22 mouse cellular contexts compared by ENCODE assay signal in genomic region chr6:66989518-66989917, GRCm38 (mm10). TPM values are rescaled to one million over a fixed set of nuclear protein-coding genes. Genes with fewer than 3 reads are reported as not detected.
DNase-seq lines count a peak whose midpoint lies in the region; ATAC-seq and TF ChIP-seq lines count a peak whose summit lies in the region.
"Had no signal": no experiment of that assay in that cellular context is flagged by ENCODE, and none has a peak within 500 bp of the region (broad histone marks: within the 10 kb centered on the region; RNA-seq: fewer than 3 reads in every experiment).

No protein-coding gene starts in this region.

- no peak for TF ChIP-seq EP300 in liver, postnatal 0 days (IDR thresholded peaks at IDR 0.05; ENCODE audit: low read depth)

- no peak overlapping the region for H3K4me3 ChIP-seq in intestine, embryonic 15.5 days (replicated peaks)
- no peak overlapping the region for H3K4me3 ChIP-seq in intestine, embryonic 16.5 days (ENCODE audit: low read length)
- H3K4me3 ChIP-seq in liver, embryonic 12.5 days, result no peak overlapping the region
- no peak overlapping the region for H3K4me3 ChIP-seq in liver, postnatal 0 days (ENCODE audit: low read depth, low read length)
- H3K4me3 ChIP-seq in midbrain, embryonic 10.5 days, result no peak overlapping the region
- H3K4me3 ChIP-seq: embryonic facial prominence, embryonic 10.5 days; forebrain, embryonic 13.5 days; gastrocnemius, adult 2 months; heart, embryonic 13.5 days; hindbrain, embryonic 12.5 days had no signal

- H3K36me3 ChIP-seq in intestine, embryonic 15.5 days, result no peaks in the 10 kb centered on the region
- H3K36me3 ChIP-seq in intestine, embryonic 16.5 days (ENCODE audit: control insufficient read depth, insufficient read depth, low read length), result no peaks in the 10 kb centered on the region
- H3K36me3 ChIP-seq in liver, embryonic 12.5 days, result no peaks in the 10 kb centered on the region
- no peaks in the 10 kb centered on the region for H3K36me3 ChIP-seq in liver, postnatal 0 days (replicated peaks; ENCODE audit: insufficient read depth, low read length)
- H3K36me3 ChIP-seq in midbrain, embryonic 10.5 days, result no peaks in the 10 kb centered on the region
- H3K36me3 ChIP-seq: embryonic facial prominence, embryonic 10.5 days; G1E; heart, embryonic 13.5 days; hindbrain, embryonic 12.5 days had no signal

- H3K9me3 ChIP-seq in intestine, embryonic 15.5 days, result no peaks in the 10 kb centered on the region
- H3K9me3 ChIP-seq in intestine, embryonic 16.5 days (ENCODE audit: control insufficient read depth, low read length), result no peaks in the 10 kb centered on the region
- no peaks in the 10 kb centered on the region for H3K9me3 ChIP-seq in liver, embryonic 12.5 days (replicated peaks)
- H3K9me3 ChIP-seq in liver, postnatal 0 days (ENCODE audit: low read length), result no peaks in the 10 kb centered on the region
- no peaks in the 10 kb centered on the region for H3K9me3 ChIP-seq in midbrain, embryonic 10.5 days (replicated peaks)
- H3K9me3 ChIP-seq: embryonic facial prominence, embryonic 10.5 days; forebrain, embryonic 13.5 days; G1E; heart, embryonic 13.5 days; hindbrain, embryonic 12.5 days had no signal

- H3K9ac ChIP-seq in intestine, embryonic 15.5 days, result no peak overlapping the region
- no peak overlapping the region for H3K9ac ChIP-seq in intestine, embryonic 16.5 days (ENCODE audit: low read depth, low read length)
- H3K9ac ChIP-seq in liver, embryonic 12.5 days, result no peak overlapping the region
- H3K9ac ChIP-seq in liver, postnatal 0 days (replicated peaks), result no peak overlapping the region
- H3K9ac ChIP-seq: forebrain, embryonic 13.5 days; heart, embryonic 13.5 days; hindbrain, embryonic 12.5 days had no signal

- DNase-seq in liver, postnatal 0 days, result no peak
- peak; percentile 15 for DNase-seq in MEL-GATA-1-ER (ENCODE audit: extremely low read depth, low read depth)
- no peak for DNase-seq in midbrain, embryonic 10.5 days (ENCODE audit: low spot score)
- no peak for DNase-seq in B cell, adult 2 months
- DNase-seq: adrenal gland, postnatal 14 days; cerebellum, adult 11-12 months; cerebellum, adult 9-10 months; cerebellum, postnatal 25 days; gastrocnemius, adult 2 months; gastrocnemius, postnatal 25 days; heart, postnatal 36 days had no signal

- WGBS in intestine, embryonic 15.5 days, result 66% methylated on average over 3 of the region's 3 CpGs
- 67% methylated on average over 3 of the region's 3 CpGs for WGBS in intestine, embryonic 16.5 days
- 36% methylated on average over 3 of the region's 3 CpGs for WGBS in liver, embryonic 12.5 days (ENCODE audit: insufficient replicate concordance)
- 38% methylated on average over 3 of the region's 3 CpGs for WGBS in liver, postnatal 0 days (ENCODE audit: insufficient replicate concordance)
- 77% methylated on average over 3 of the region's 3 CpGs for WGBS in midbrain, embryonic 10.5 days

- no peak for TF ChIP-seq CTCF in liver, postnatal 0 days (IDR thresholded peaks at IDR 0.05; ENCODE audit: low read depth)

- ATAC-seq in intestine, embryonic 15.5 days, result 0 out of 2 replicates have a peak, but pooled peaks have one; percentile 22
- no peak for ATAC-seq in intestine, embryonic 16.5 days
- no peak for ATAC-seq in liver, embryonic 12.5 days
- no peak for ATAC-seq in liver, postnatal 0 days
- ATAC-seq: activated CD4-positive, CD25-positive, alpha-beta regulatory T cell, adult 4 months; forebrain, embryonic 13.5 days; hindbrain, embryonic 16.5 days; Patski had no signal

- no peak overlapping the region for H3K4me2 ChIP-seq in intestine, embryonic 15.5 days (replicated peaks)
- H3K4me2 ChIP-seq in intestine, embryonic 16.5 days (ENCODE audit: low read depth, low read length), result no peak overlapping the region
- H3K4me2 ChIP-seq in liver, embryonic 12.5 days, result no peak overlapping the region
- no peak overlapping the region for H3K4me2 ChIP-seq in liver, postnatal 0 days (ENCODE audit: low read depth, low read length)
- H3K4me2 ChIP-seq: forebrain, embryonic 13.5 days; heart, embryonic 13.5 days; hindbrain, embryonic 12.5 days had no signal

- H3K4me1 ChIP-seq in intestine, embryonic 15.5 days (replicated peaks), result peaks cover 5% of the 10 kb centered on the region; the same call in 1 of the 2 replicates
- H3K4me1 ChIP-seq in intestine, embryonic 16.5 days (ENCODE audit: control insufficient read depth, insufficient read depth, low read length), result peaks cover 10% of the 10 kb centered on the region; the same call in 1 of the 2 replicates
- H3K4me1 ChIP-seq in liver, embryonic 12.5 days, result peaks cover 56% of the 10 kb centered on the region
- H3K4me1 ChIP-seq in liver, postnatal 0 days (ENCODE audit: insufficient read depth), result peaks cover 5% of the 10 kb centered on the region
- 0 out of 2 replicates have a peak, but pooled peaks cover 3% of the 10 kb centered on the region for H3K4me1 ChIP-seq in midbrain, embryonic 10.5 days
- H3K4me1 ChIP-seq: forebrain, embryonic 13.5 days; hindbrain, embryonic 12.5 days had no signal

- H3K27ac ChIP-seq in intestine, embryonic 15.5 days, result no peak overlapping the region
- H3K27ac ChIP-seq in intestine, embryonic 16.5 days (ENCODE audit: low read length), result no peak overlapping the region
- H3K27ac ChIP-seq in liver, embryonic 12.5 days, result peak overlapping the region; percentile 41
- H3K27ac ChIP-seq in liver, postnatal 0 days (ENCODE audit: low read depth), result no peak overlapping the region
- no peak overlapping the region for H3K27ac ChIP-seq in midbrain, embryonic 10.5 days (replicated peaks)
- H3K27ac ChIP-seq: embryonic facial prominence, embryonic 10.5 days; forebrain, embryonic 13.5 days; gastrocnemius, adult 2 months; heart, embryonic 13.5 days; hindbrain, embryonic 12.5 days had no signal

- no peaks in the 10 kb centered on the region for H3K27me3 ChIP-seq in intestine, embryonic 15.5 days (replicated peaks)
- H3K27me3 ChIP-seq in intestine, embryonic 16.5 days (replicated peaks; ENCODE audit: control insufficient read depth, insufficient read depth, low read length), result no peaks in the 10 kb centered on the region
- H3K27me3 ChIP-seq in liver, embryonic 12.5 days (replicated peaks), result no peaks in the 10 kb centered on the region
- H3K27me3 ChIP-seq in liver, postnatal 0 days (ENCODE audit: insufficient read depth, low read length), result no peaks in the 10 kb centered on the region
- no peaks in the 10 kb centered on the region for H3K27me3 ChIP-seq in midbrain, embryonic 10.5 days (ENCODE audit: low read depth, poor library complexity, severe bottlenecking)
- H3K27me3 ChIP-seq: forebrain, embryonic 13.5 days; heart, embryonic 13.5 days; hindbrain, embryonic 12.5 days; Patski had no signal

RNA-seq across cellular contexts. Expression of gene Gadd45a, which starts 47.7 kb away (rescaled TPM):
- polyA plus RNA-seq in intestine, embryonic 15.5 days (2015; fragmentation: Nextera tagmentation; extraction: Ambion mirVana), result 29.6 and 37.5 TPM in 2 replicates
- 27.4 and 30.2 TPM in 2 replicates for polyA plus RNA-seq in intestine, embryonic 16.5 days (2015; fragmentation: Nextera tagmentation; extraction: Ambion mirVana)
- 88.3 and 96.9 TPM in 2 replicates for polyA plus RNA-seq in liver, embryonic 12.5 days (2016; fragmentation: Nextera tagmentation; extraction: Ambion mirVana)
- polyA plus RNA-seq in liver, postnatal 0 days (2015; fragmentation: Nextera tagmentation; extraction: Ambion mirVana), result 49.5 and 65.0 TPM in 2 replicates
- polyA plus RNA-seq in midbrain, embryonic 10.5 days (2016; fragmentation: Nextera tagmentation; extraction: Ambion mirVana), result 14.8 and 15.3 TPM in 2 replicates
